Mouse (Mus musculus) adrenal gland, adult 8-10 months (tissue): Measurements from ENCODE around the gene Cyb5b. TPM values are rescaled to one million over a fixed set of nuclear protein-coding genes. Genes with fewer than 3 reads are reported as not detected.
"Not testable (repeated sequence)": the region's sequence is repeated elsewhere in the genome, so short reads cannot be mapped to it uniquely, and the experiment has no call there.

Source experiments
- DNase-seq: peaks from one replicate; pipeline ENCODE4 v3.0.0; 2022
- total RNA-seq, 4 experiments: library from RNA; stranded (reverse); gene quantifications; 2 replicates each; pipeline ENCODE4 v1.2.4; 2022

Cyb5b gene
- total RNA-seq, 4 experiments from 2014 or later = 398 to 743 (median 524) TPM

DNA sequence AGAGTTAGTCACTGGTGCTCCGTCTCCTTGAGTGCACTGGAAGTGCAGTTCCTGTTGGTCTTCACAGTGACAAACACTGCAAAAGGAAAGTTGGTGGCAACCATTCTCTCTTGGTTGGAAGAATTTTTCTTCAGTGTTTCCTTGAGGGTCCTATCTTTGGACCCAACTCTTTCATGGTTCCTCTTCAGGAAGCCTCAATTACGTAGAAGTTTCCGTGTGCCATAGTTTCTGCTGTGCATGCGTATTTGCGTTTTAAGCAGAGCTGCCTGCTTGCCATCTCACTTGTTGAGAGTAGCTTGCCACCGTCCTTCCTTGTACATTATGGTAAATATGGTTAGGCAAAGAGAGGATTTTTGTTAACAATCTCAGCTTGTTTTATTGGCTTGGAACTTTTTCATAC is 30.7 kb downstream of the Cyb5b start:
- no peak for DNase-seq

DNA sequence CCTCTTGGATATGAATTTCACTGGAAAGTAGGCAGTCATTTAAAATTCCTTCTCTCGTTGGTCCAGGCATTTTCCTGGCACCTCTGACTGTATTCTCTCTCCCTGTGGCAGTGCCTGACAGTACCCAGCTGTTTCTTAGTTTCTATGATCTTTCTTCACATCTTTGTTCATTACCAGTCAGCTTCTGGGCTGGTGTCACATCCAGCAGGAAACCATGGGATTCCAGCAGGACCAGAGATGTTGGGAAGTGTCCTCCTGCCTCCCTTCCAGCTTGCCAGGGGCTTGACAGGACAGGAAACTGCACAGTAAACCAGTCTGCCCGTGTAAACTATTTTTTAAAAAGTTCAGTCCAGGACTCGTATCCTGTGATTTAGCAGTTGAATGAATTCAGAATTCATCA is 34.6 kb downstream of the Cyb5b start:
- DNase-seq = no peak

GRCm38 (mm10) chr8:107186659-107187390 is 36.4 kb downstream of the Cyb5b start:
- no peak for DNase-seq

DNA sequence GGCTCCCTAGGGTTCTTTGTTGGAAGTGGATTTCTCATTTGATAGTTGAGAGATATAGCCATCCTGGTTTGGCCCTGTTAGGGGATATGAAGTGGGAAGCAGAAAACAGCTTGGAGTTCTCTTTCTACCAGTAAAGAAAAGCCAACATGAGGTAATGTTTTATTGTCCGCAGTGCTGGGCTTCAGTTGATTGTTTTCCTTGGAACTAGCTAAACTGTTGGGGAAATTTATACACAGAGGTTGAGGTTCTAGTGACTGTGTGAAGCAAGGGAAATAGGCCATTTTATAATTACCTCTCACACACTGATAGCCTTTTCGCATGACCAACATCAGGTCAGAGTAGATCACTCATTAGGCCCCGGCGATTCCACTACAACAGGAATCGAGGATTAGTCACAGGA is 37.2 kb downstream of the Cyb5b start:
- DNase-seq = no peak

GRCm38 (mm10) chr8:107192631-107193030 is 42.2 kb downstream of the Cyb5b start:
- no peak for DNase-seq

DNA sequence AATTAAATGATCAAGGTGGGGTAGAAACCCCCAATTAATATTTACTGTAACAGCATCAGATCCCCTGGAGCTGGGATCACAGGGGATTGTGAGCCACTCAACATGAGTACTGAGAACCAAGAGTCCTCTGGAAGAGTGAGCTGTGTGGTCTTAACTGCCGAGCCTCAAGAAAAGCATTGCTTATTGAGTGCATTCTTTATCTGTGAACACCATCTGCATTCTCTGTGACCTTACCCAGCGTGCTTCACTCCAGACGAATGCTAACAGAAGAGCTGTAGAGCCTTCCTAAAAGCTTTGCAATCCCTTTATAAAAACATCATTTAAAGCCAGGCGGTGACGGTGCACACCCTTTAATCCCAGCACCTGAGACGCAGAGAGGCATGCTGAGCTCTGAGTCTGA is 42.9 kb downstream of the Cyb5b start:
- DNase-seq = no peak

DNA sequence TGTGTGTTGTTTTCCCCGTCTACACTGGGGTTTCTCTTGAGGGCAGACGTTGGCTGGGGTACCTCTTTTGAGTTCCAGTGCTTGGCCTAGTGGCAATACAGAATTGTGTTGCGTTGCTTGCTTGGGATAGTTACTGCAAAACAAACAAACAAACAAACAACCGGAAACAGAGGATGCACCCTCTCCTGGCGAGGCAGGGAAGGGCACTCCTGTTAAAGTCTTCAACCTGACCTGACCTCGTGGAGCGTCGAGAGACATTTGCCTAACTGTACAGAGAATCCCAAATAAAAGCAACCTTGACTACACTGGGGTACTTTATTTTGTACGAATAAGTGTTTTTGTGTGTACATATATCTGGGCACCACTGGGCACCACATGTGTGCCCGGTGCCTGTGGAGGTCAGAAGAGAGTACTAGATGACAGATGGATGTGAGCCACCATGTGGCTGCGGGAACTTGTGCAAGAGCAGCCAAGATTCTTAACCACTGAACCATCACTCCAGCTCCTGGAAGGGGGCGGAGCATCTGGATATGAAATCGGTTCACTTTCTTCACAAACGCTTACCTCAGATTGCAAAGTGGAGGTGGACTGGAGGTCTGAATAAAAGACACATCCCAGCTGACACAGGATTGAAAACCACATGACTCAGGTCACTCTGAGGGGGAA is 44.5 kb downstream of the Cyb5b start:
- DNase-seq = no peak

- DNase-seq = no peak
Measured at GRCm38 (mm10) chr8:107197901-107198826, 47.7 kb downstream of the Cyb5b start.

DNA sequence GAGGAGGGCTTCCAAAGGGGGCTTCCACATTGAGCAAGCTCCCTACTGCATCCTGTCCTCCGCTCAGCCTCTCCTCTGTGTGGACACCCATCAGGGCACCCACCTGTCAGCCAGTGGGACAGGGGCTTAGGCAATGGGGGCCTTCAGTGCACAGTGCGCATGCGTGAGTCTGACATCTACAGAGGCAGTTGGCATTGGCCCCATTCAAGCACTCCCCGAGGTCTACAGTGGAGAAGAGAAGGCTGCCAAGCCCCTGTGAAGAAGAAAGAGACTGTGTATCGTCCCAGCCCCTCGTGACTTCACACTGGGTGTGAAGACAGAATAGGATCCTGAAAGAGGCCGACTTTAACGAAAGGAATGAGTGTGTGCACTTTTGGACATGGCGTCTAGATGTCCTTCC is 54.7 kb downstream of the Cyb5b start:
- DNase-seq = no peak

GRCm38 (mm10) chr8:107205701-107206561 is 55.5 kb downstream of the Cyb5b start:
- peak; percentile 74 for DNase-seq

GRCm38 (mm10) chr8:107206782-107207525 is 56.5 kb downstream of the Cyb5b start:
- DNase-seq = no peak

DNA sequence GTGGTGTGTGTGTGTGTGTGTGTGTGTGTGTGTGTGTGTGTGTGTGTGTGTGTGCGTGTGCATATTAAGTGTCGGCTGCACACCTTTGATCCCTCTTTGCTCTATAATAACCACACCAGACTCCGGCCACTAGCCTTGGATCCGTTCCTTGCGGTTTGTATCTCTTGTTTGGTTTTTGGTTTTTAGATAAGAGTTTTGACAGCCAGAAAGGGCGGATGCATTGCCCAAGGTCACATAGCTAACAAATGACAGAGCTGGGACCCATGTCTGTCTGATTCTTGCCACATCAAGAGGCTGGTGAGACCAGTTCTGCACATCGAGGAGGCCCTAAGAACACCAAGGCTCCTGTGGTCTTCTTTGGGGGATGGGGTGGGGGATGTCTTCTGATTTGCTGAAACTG is 58.7 kb downstream of the Cyb5b start:
- DNase-seq = no peak

DNA sequence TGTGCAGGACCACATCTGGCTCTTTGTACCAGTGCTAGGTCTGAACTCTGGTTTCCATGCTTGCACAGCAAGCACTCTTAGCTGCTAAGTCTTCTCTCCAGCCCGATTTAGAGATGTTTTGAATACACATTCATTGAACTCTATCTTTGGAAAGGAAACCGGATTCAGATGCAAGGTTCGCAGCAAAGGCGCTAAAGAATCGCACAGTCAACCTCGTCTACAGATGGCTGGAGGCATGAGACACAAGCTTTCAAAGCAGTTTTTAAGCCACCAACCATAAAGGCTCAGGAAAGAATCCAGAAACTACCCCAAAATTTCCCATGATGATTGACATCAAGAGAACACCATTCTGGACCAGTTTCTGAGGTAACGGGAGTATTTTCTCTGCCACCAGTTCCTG is 61.6 kb downstream of the Cyb5b start:
- no peak for DNase-seq

DNA sequence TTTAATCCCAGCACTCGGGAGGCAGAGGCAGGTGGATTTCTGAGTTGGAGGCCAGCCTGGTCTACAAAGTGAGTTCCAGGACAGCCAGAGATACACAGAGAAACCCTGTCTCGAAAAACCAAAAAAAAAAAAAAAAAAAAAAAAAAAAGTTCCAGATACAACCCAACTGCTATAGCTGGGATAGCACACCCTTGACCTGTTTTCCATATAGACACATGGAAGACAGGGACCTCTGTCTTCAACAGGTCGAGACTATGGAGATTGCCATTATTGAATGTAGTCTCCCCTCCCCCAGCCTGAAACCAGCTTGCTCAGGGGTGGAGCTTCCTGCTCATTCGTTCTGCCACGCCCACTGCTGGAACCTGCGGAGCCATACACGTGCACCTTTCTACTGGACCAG is 66.8 kb downstream of the Cyb5b start:
- DNase-seq = not testable (repeated sequence)

- DNase-seq = no peak
Measured at GRCm38 (mm10) chr8:107218091-107218490, 67.7 kb downstream of the Cyb5b start.

DNA sequence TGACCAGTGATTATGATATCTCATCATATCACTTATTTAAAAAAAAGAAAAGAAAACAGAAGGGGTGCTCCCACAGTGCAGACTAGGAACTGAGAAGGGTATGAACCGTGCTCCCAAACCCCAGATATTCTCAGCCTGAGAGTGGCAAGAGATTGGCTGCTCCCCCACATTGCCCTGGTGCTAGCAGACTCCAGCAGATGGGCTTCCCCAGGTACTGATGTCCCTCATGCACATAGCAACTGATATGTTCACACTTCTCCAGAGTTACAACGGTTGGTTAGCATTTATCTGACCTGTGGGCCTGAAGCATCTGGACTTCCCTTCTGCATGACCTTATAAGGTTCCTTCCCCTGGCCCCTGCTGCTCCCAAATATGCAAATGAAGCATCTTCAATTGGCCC is 68.6 kb downstream of the Cyb5b start:
- no peak for DNase-seq

- peak; percentile 82 for DNase-seq
Measured at GRCm38 (mm10) chr8:107221924-107222851, 71.7 kb downstream of the Cyb5b start.

- peak; percentile 73 for DNase-seq
Measured at GRCm38 (mm10) chr8:107226183-107226582, 75.7 kb downstream of the Cyb5b start.

DNA sequence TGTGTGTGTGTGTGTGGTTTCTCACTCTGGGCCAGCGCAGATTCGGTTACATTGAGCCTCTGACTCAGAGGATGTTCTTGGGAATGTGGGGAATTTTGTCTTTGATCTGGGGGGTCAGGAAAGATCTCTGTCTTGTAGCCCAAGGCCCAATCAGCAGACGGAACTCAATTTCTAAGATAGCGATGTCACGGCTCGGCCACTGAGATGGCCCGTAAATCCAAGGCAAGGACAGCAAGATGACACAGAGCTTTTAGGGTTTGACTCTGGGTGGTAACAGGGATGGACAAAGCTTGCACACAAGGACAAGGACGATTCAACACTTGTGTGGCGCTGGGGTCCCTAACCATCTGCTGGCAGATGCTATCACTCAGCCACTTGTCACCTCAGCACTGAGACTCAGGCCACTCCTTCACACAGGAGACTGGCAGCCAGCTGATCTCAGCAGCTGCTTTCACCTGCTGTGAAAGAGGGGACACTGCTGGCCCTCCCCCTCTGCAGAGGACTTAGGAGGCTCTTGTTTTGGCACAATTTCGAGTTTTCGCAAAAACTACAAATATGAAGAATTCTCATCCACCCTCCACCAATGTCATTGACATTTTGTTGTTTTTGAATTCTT is 76.7 kb downstream of the Cyb5b start:
- DNase-seq = peak; percentile 69

DNA sequence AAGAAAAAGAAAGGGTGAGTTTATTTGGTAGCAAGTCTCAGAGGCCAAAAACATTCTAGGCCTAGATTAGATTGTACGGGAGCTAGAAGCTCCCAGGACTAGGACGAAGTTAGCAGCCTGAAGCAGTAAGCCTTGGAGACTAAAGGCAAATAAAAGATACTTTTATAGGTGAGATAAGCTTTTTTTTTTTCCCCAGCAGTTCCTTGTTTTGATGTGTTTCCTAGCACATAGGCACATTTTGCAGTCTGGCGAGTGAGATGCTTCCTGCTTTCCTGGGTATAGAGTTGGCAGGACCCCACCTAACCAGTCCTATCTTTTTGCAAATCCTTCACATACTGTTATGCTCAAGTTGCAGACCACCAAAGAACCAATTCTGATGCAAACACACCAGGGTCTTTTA is 82.8 kb downstream of the Cyb5b start:
- no peak for DNase-seq
